ENCODE assay signal across 14 mouse cellular contexts in the genomic region with DNA sequence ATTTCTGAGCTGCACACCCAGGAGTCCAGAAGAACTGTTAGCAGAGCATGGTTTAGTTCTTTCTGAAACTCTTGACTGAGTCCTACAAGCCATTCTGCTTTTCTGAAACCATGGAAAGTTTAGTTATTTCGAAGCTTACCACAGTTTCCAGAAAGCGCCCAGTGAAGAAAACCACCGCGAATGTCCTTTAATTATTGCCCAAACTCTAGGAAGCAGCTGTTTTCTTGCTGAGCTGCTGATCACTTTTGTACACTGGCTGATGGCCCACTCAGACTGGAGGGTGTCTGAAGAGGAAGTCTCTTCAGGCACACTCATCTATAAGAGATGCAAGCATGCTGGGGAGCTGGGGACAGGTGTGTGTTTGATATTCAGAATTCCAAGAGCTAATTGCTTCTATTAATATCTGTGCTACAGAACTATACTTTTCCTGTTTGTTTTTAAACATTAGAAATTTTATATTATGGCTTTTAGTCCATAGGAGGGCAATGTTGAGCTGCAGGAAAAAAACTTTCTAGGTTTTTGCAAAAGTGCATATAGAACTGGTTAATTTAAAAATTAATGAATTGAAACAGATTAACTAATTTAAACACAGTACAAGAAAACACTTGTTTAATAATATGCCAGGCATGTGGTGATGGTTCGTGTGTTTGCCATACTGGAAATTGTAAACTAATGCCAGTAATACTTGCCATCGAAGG.
A peak's percentile ranks its signal among the peaks of the same experiment; 100 is the strongest.
DNase-seq lines count a peak whose midpoint lies in the region; TF ChIP-seq lines count a peak whose summit lies in the region.
"Had no signal": no experiment of that assay in that cellular context is flagged by ENCODE, and none has a peak within 500 bp of the region (broad histone marks: within the 10 kb centered on the region; RNA-seq: fewer than 3 reads in every experiment).

No protein-coding gene starts in this region.

- no peaks in the 10 kb centered on the region for H3K79me2 ChIP-seq in myocyte (ENCODE audit: control insufficient read depth, insufficient read depth)

- TF ChIP-seq CTCF in layer of hippocampus, adult 2 months (conservative IDR thresholded peaks at IDR 0.05), result peak; percentile 75

- no peaks in the 10 kb centered on the region for H3K27me3 ChIP-seq in myocyte (ENCODE audit: control insufficient read depth, insufficient read depth, insufficient read length)
- H3K27me3 ChIP-seq: limb, embryonic 12.5 days; lung, embryonic 15.5 days; stomach, embryonic 15.5 days had no signal

- no peak overlapping the region for H3ac ChIP-seq in myocyte (ENCODE audit: control insufficient read depth, insufficient read length)

- DNase-seq in gastrocnemius, postnatal 14 days, result peak; percentile 15
- no peak for DNase-seq in gastrocnemius, adult 18-20 months (ENCODE audit: low spot score)
- DNase-seq in layer of hippocampus, adult 2 months (ENCODE audit: low spot score in 2 of 2), result peak in 1 of 2 experiments; percentile 25
- DNase-seq in layer of hippocampus, adult 11-12 months (ENCODE audit: low spot score), result no peak
- peak; percentile 5 for DNase-seq in right cerebral cortex, postnatal 4 days
- DNase-seq in right cerebral cortex, postnatal 36 days (ENCODE audit: low spot score in 2 of 2), result no peak
- DNase-seq in adrenal gland, postnatal 14 days, result no peak
- DNase-seq: adrenal gland, adult 2 months; right cerebral cortex, postnatal 14 days had no signal

- no peak overlapping the region for H3K27ac ChIP-seq in layer of hippocampus, adult 2 months
- H3K27ac ChIP-seq: hindbrain, embryonic 10.5 days; limb, embryonic 12.5 days; lung, embryonic 15.5 days; stomach, embryonic 15.5 days had no signal

- no peaks in the 10 kb centered on the region for H3K36me3 ChIP-seq in myocyte (ENCODE audit: control insufficient read depth, insufficient read depth)
- H3K36me3 ChIP-seq: hindbrain, embryonic 10.5 days; limb, embryonic 12.5 days; lung, embryonic 15.5 days; stomach, embryonic 15.5 days had no signal

- no peak overlapping the region for H3K4me3 ChIP-seq in layer of hippocampus, adult 2 months
- H3K4me3 ChIP-seq in myocyte, result no peak overlapping the region
- H3K4me3 ChIP-seq: hindbrain, embryonic 10.5 days; limb, embryonic 12.5 days; lung, embryonic 15.5 days; stomach, embryonic 15.5 days had no signal

- peak overlapping the region; percentile 39 for H3K4me2 ChIP-seq in myocyte (ENCODE audit: low read depth)
- H3K4me2 ChIP-seq: limb, embryonic 12.5 days; lung, embryonic 15.5 days; stomach, embryonic 15.5 days had no signal

- TF ChIP-seq POLR2A in myocyte (IDR thresholded peaks at IDR 0.05; ENCODE audit: insufficient read length, low read depth), result no peak

- intact Hi-C loops in gastrocnemius, postnatal 14 days (cut with DNase I; ENCODE audit: low total_unique reads), result no loop called here

TF ChIP-seq in myocyte, 11 proteins besides CTCF, POLR2A, EP300 and RAD21:
- TF ChIP-seq POLR2AphosphoS2 (IDR thresholded peaks at IDR 0.05; ENCODE audit: insufficient read length, low read depth) (no peak), TCF3 (IDR thresholded peaks at IDR 0.05; ENCODE audit: insufficient read length, low read depth) (no peak), MYOG (IDR thresholded peaks at IDR 0.05; ENCODE audit: control insufficient read depth in 1 of 3, insufficient read depth in 1 of 3, insufficient read length in 2 of 3, low read depth in 2 of 3) (peak in 1 of 3 experiments; percentile 33), E2F4 (IDR thresholded peaks at IDR 0.05; ENCODE audit: insufficient read depth) (no peak), USF1 (IDR thresholded peaks at IDR 0.05; ENCODE audit: low read depth) (no peak), REST (IDR thresholded peaks at IDR 0.05; ENCODE audit: insufficient read depth, insufficient read length) (no peak), MYOD1 (IDR thresholded peaks at IDR 0.05; ENCODE audit: control insufficient read depth in 1 of 3, insufficient read length in 2 of 3, low read depth in 2 of 3) (peak in 2 of 3 experiments; percentile 46 to 62), MAX (IDR thresholded peaks at IDR 0.05; ENCODE audit: low read depth) (no peak), TCF12 (IDR thresholded peaks at IDR 0.05; ENCODE audit: insufficient read depth, poor library complexity, severe bottlenecking) (no peak), SRF (IDR thresholded peaks at IDR 0.05; ENCODE audit: control insufficient read depth, insufficient read length, low read depth) (no peak), CEBPB (IDR thresholded peaks at IDR 0.05; ENCODE audit: insufficient read depth, poor library complexity, severe bottlenecking) (peak; percentile 46; the same call in 1 of the 2 replicates)

Comparison
In these comparisons a context has a peak if more than half of its experiments do, and no peak if none do; other contexts are left out.
1. DNase-seq: peak in gastrocnemius, postnatal 14 days (single experiment) and right cerebral cortex, postnatal 4 days (single experiment); none in gastrocnemius, adult 18-20 months (single experiment), layer of hippocampus, adult 11-12 months (single experiment), right cerebral cortex, postnatal 36 days (0 of 2) and adrenal gland, postnatal 14 days (single experiment).